Mouse (Mus musculus): Measurements from ENCODE around the gene Gm17304. TPM values are rescaled to one million over a fixed set of nuclear protein-coding genes. Genes with fewer than 3 reads are reported as not detected.

Gm17304 gene
- not detected in 2 replicates for polyA plus RNA-seq (2014; fragmentation: Nextera tagmentation; extraction: Ambion mirVana)

DNA sequence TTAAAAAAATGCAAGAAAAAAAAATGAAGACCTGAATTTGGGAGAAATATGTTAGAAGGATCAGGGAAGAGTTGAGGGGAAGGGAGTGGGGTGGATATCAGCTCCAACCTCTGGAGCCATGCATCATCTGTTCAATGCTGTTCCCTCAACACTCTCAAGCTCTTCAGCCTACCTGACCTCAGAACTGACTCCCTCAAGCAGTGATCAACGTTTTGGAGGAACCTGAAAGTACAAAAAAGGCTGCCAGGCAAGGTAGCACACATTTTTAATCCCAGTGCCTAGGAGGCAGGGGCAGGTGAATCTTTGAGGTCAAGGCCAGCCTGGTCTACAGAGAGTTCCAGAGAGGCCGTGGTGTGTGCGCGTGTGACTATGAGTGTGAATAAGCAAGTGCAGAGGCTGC is at the start of gene Gm17304:
Gene Gm17304, plus strand, starts transcription at position 301 of the 400 bp plus-strand sequence.
- DNase-seq (no peak), ATAC-seq (ENCODE audit: low FRiP score, low TSS enrichment) (no peak)
- Histone ChIP-seq H3K4me1 (ENCODE audit: control insufficient read depth, insufficient read depth, low read length) (no peaks in the 10 kb centered on the region), H3K27me3 (ENCODE audit: control insufficient read depth, insufficient read depth, low read length) (no peaks in the 10 kb centered on the region), H3K36me3 (ENCODE audit: control insufficient read depth, insufficient read depth, low read length) (no peaks in the 10 kb centered on the region), H3K9me3 (ENCODE audit: control insufficient read depth, low read length) (no peaks in the 10 kb centered on the region), H3K4me3 (replicated peaks; ENCODE audit: low read depth, low read length) (no peak within 1 kb of the TSS), H3K4me2 (ENCODE audit: low read length) (no peak within 1 kb of the TSS), H3K9ac (replicated peaks; ENCODE audit: low read length) (no peak within 1 kb of the TSS), H3K27ac (replicated peaks; ENCODE audit: low read depth, low read length) (no peak within 1 kb of the TSS)
- 97% methylated on average over 4 of the region's 4 CpGs for WGBS

DNA sequence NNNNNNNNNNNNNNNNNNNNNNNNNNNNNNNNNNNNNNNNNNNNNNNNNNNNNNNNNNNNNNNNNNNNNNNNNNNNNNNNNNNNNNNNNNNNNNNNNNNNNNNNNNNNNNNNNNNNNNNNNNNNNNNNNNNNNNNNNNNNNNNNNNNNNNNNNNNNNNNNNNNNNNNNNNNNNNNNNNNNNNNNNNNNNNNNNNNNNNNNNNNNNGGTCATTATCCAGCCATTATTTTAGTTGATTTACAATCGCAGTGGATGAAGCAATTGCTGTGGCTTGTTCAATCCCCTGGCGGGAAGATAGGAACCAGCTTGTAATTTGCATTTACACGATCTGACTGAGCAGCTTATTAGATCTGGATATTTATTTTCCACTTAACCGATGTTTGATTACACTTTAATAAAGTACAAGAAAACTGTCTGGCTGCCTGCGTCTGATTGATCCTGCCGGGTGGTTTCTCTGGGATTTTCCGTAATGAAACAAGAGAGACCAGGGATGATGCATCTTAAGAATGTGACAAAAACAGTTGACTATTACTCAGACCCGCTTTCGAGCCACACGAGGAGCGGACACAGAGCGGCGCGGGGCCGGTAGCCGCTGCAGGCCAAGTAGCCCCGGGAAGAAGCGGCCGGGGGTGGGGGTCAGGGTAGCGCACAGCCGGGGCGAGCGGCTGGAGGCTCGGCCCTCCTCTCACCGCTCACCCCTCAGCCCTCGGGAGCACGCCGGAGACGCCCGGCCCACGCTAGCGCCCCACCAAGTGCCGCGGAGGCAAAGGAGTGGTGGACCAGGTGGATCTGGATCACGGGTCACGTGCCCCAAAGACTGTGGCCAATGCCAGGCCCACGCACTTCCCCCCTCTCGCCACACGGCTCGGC is 48.0 kb upstream of the Gm17304 start:
- Histone ChIP-seq H3K27ac (replicated peaks; ENCODE audit: low read depth, low read length) (peak overlapping the region; percentile 78), H3K4me2 (ENCODE audit: low read length) (peak overlapping the region; percentile 70), H3K27me3 (ENCODE audit: control insufficient read depth, insufficient read depth, low read length) (peaks cover 63% of the 10 kb centered on the region), H3K36me3 (ENCODE audit: control insufficient read depth, insufficient read depth, low read length) (no peaks in the 10 kb centered on the region), H3K9ac (replicated peaks; ENCODE audit: low read length) (peak overlapping the region; percentile 47; the same call in 1 of the 2 replicates), H3K4me3 (replicated peaks; ENCODE audit: low read depth, low read length) (peak overlapping the region; percentile 31), H3K4me1 (ENCODE audit: control insufficient read depth, insufficient read depth, low read length) (peaks cover 52% of the 10 kb centered on the region), H3K9me3 (ENCODE audit: control insufficient read depth, low read length) (no peaks in the 10 kb centered on the region)
- ATAC-seq (ENCODE audit: low FRiP score, low TSS enrichment) (peak; percentile 32; the same call in 1 of the 2 replicates), DNase-seq (peak; percentile 69)
- WGBS, result 2% methylated on average over 40 of the region's 40 CpGs

DNA sequence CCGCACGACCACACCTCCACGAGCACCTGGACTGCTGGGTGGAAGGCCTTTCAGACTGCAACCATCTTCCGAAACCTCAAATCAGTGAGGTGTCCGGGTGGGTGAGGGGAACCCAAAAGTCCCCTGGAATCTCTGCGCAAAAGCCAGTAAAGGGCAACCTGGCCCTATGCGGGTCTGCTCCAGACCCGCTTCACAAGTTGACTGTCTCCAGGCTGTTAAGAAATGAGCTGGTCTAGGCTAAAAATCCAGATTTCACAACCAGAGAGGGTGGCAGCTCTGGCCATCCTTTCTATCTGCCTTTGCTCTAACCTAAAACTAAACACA is 47.4 kb upstream of the Gm17304 start:
- no peaks in the 10 kb centered on the region for H3K9me3 ChIP-seq (ENCODE audit: control insufficient read depth, low read length)
- DNase-seq (no peak), ATAC-seq (ENCODE audit: low FRiP score, low TSS enrichment) (no peak)
- peaks cover 57% of the 10 kb centered on the region for H3K4me1 ChIP-seq (ENCODE audit: control insufficient read depth, insufficient read depth, low read length)
- 21% methylated on average over 8 of the region's 8 CpGs for WGBS
- H3K27ac ChIP-seq (replicated peaks; ENCODE audit: low read depth, low read length), result peak overlapping the region; percentile 78
- H3K4me3 ChIP-seq (replicated peaks; ENCODE audit: low read depth, low read length), result peak overlapping the region; percentile 31
- peak overlapping the region; percentile 70 for H3K4me2 ChIP-seq (ENCODE audit: low read length)
- peaks cover 63% of the 10 kb centered on the region for H3K27me3 ChIP-seq (ENCODE audit: control insufficient read depth, insufficient read depth, low read length)
- peak overlapping the region; percentile 47; the same call in 1 of the 2 replicates for H3K9ac ChIP-seq (replicated peaks; ENCODE audit: low read length)
- no peaks in the 10 kb centered on the region for H3K36me3 ChIP-seq (ENCODE audit: control insufficient read depth, insufficient read depth, low read length)

DNA sequence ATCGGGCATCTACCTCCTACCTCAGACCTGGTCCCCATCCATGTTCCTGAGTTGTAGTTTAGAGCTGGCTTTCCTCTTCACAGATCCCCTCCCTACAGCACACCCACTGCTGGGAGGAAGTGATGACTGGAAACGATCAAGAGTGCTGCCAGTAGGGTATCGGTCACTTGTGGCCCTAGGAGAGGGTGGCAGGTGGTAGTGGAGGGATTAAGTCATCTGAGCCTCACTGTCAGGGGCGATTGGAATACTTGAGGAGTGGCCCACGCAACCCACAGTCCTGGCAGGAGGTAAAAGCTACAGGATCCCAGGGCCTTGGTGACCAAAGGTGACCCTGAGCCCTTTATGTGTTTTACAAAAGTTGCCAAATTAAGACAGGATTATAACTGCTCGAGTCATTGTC is 42.9 kb upstream of the Gm17304 start:
- 16% methylated on average over 6 of the region's 6 CpGs for WGBS
- H3K27ac ChIP-seq (replicated peaks; ENCODE audit: low read depth, low read length), result no peak overlapping the region
- H3K9ac ChIP-seq (replicated peaks; ENCODE audit: low read length), result no peak overlapping the region
- H3K4me3 ChIP-seq (replicated peaks; ENCODE audit: low read depth, low read length), result no peak overlapping the region
- peaks cover 56% of the 10 kb centered on the region for H3K27me3 ChIP-seq (ENCODE audit: control insufficient read depth, insufficient read depth, low read length)
- peaks cover 24% of the 10 kb centered on the region for H3K4me1 ChIP-seq (ENCODE audit: control insufficient read depth, insufficient read depth, low read length)
- ATAC-seq (ENCODE audit: low FRiP score, low TSS enrichment) (no peak), DNase-seq (no peak)
- H3K4me2 ChIP-seq (ENCODE audit: low read length), result no peak overlapping the region
- no peaks in the 10 kb centered on the region for H3K9me3 ChIP-seq (ENCODE audit: control insufficient read depth, low read length)
- H3K36me3 ChIP-seq (ENCODE audit: control insufficient read depth, insufficient read depth, low read length), result no peaks in the 10 kb centered on the region

DNA sequence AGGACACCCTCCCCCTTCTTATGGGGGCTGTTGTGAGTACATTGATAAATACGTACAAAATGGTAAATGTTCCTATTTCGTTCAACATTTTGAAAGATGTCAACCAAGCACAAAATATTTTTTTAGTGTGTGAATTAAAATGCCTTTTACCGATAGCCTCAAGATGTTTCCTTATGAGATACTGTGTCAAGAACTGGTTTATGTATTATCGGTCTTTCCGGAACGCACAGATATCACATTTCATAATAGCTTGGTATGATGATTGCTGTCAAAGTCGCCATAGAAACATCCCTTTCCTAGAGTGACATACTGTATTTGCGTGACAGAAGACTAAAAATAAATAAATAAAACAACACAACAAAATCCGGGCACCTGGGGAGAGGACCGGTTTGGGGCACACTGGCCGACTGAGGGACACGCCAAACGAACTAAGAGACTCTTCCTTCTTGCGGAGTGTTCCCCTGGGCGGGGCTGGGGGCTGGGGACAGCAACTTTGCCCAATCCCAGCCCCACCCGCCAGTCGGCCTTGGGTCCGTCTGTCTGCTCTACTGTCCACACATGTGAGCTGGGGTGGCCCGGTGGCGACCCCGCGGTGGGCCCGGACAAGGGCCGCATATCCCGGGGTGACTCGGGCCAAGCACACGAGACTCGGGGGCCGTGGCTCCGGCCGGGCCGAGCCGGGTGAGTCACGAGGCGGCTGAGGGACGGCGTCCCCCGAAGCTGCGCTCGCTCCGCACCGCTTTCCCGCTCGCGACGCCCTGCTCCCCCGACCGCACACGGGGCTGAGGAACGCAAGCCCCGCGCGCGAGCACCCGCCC is 34.9 kb upstream of the Gm17304 start:
- peak; percentile 37 for DNase-seq
- peaks cover 17% of the 10 kb centered on the region; the same call in 1 of the 2 replicates for H3K27me3 ChIP-seq (ENCODE audit: control insufficient read depth, insufficient read depth, low read length)
- H3K4me2 ChIP-seq (ENCODE audit: low read length), result peak overlapping the region; percentile 95
- H3K9ac ChIP-seq (replicated peaks; ENCODE audit: low read length), result peak overlapping the region; percentile 76
- ATAC-seq (ENCODE audit: low FRiP score, low TSS enrichment), result peak; percentile 72
- H3K27ac ChIP-seq (replicated peaks; ENCODE audit: low read depth, low read length), result peak overlapping the region; percentile 67
- WGBS, result 5% methylated on average over 55 of the region's 55 CpGs
- H3K4me1 ChIP-seq (ENCODE audit: control insufficient read depth, insufficient read depth, low read length), result no peaks in the 10 kb centered on the region
- no peaks in the 10 kb centered on the region for H3K9me3 ChIP-seq (ENCODE audit: control insufficient read depth, low read length)
- H3K36me3 ChIP-seq (ENCODE audit: control insufficient read depth, insufficient read depth, low read length), result no peaks in the 10 kb centered on the region
- H3K4me3 ChIP-seq (replicated peaks; ENCODE audit: low read depth, low read length), result peak overlapping the region; percentile 66

DNA sequence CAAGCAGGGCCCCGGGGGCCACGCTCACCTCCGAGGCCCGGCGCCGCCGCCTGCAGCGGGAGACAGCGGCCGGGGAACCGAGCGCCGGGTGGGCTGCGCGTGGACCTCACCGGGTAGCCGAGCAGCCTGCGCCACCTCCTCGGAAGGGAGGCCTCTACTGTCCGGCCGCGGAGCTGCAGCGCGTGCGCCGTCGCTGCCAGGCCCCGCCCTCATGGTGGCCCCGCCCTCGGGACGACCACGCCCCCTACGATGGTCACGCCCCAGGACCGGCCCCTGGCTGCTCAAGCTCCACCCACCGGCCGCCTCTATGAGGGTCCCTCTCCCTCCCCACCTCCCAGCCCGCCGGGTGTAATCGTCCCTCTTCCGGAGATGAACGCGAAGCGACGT is 34.3 kb upstream of the Gm17304 start:
- under 1% methylated on average over 45 of the region's 45 CpGs for WGBS
- peak; percentile 90 for DNase-seq
- no peaks in the 10 kb centered on the region for H3K4me1 ChIP-seq (ENCODE audit: control insufficient read depth, insufficient read depth, low read length)
- H3K9me3 ChIP-seq (ENCODE audit: control insufficient read depth, low read length), result no peaks in the 10 kb centered on the region
- ATAC-seq (ENCODE audit: low FRiP score, low TSS enrichment), result peak; percentile 92
- peak overlapping the region; percentile 67 for H3K27ac ChIP-seq (replicated peaks; ENCODE audit: low read depth, low read length)
- H3K27me3 ChIP-seq (ENCODE audit: control insufficient read depth, insufficient read depth, low read length), result peaks cover 17% of the 10 kb centered on the region; the same call in 1 of the 2 replicates
- H3K4me2 ChIP-seq (ENCODE audit: low read length), result peak overlapping the region; percentile 95
- H3K36me3 ChIP-seq (ENCODE audit: control insufficient read depth, insufficient read depth, low read length), result no peaks in the 10 kb centered on the region
- peak overlapping the region; percentile 76 for H3K9ac ChIP-seq (replicated peaks; ENCODE audit: low read length)
- peak overlapping the region; percentile 66 for H3K4me3 ChIP-seq (replicated peaks; ENCODE audit: low read depth, low read length)

DNA sequence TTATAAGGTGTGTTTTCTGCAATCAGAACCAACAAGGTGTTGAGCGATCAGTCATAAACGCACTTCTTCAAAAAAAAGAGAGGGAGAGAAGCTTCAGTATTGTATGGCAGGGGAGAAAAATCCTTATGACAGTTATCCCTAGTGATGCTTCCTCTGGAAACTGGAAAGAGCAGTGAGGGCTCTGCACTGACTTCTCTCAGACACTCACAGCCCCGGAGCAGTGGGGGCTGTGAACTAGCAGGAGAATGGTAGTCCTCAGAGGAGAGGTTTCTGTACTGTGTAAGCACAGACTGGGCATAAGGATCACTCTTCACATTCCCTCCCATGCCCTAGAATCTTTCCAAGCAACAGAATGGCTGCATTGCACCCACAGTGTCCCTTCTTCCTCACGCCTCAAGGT is 33.8 kb upstream of the Gm17304 start:
- Histone ChIP-seq H3K36me3 (ENCODE audit: control insufficient read depth, insufficient read depth, low read length) (no peaks in the 10 kb centered on the region), H3K4me3 (replicated peaks; ENCODE audit: low read depth, low read length) (peak overlapping the region; percentile 66; the same call in 1 of the 2 replicates), H3K9ac (replicated peaks; ENCODE audit: low read length) (peak overlapping the region; percentile 76; the same call in 1 of the 2 replicates), H3K27me3 (ENCODE audit: control insufficient read depth, insufficient read depth, low read length) (peaks cover 17% of the 10 kb centered on the region; the same call in 1 of the 2 replicates), H3K4me1 (ENCODE audit: control insufficient read depth, insufficient read depth, low read length) (no peaks in the 10 kb centered on the region), H3K4me2 (ENCODE audit: low read length) (peak overlapping the region; percentile 95), H3K9me3 (ENCODE audit: control insufficient read depth, low read length) (no peaks in the 10 kb centered on the region), H3K27ac (replicated peaks; ENCODE audit: low read depth, low read length) (no peak overlapping the region)
- WGBS, result 21% methylated on average over 4 of the region's 4 CpGs
- peak; percentile 21 for DNase-seq
- no peak; the same call in 1 of the 2 replicates for ATAC-seq (ENCODE audit: low FRiP score, low TSS enrichment)

DNA sequence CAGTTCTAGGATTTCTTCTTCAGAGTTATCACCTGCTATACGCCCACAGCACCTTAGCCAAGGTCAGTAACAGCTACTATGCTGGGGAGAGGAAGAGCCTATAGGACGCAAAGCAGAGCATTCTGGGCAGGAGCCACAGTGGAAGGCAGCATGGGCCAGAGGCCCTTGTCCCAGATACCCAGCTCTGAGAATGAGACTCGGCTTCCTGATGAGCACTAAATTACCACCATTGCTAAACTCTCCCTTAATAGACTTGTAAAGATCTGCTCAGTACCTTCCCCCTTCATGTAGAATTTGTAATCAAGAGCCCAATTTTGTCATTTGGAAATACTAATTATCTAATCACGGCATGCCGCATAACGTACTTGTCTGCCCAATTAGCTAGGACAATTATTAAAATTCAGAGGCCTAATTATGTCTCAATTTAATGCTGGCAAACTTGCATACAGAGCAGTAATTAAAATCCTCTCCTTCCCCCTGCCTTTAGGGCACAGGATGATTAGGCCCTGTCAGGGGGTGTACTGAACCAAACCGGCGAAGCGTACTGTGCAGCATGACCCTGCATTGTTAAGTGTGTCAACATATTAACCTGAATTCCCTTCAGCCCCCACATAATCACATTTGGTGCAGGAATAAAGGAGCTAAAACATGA is 31.5 kb upstream of the Gm17304 start:
- peaks cover 16% of the 10 kb centered on the region; the same call in 1 of the 2 replicates for H3K27me3 ChIP-seq (ENCODE audit: control insufficient read depth, insufficient read depth, low read length)

More for the DNA sequence above, 31.5 kb upstream of the Gm17304 start:
- DNase-seq, result peak; percentile 67
- Histone ChIP-seq H3K27ac (replicated peaks; ENCODE audit: low read depth, low read length) (no peak overlapping the region), H3K9me3 (ENCODE audit: control insufficient read depth, low read length) (no peaks in the 10 kb centered on the region), H3K4me1 (ENCODE audit: control insufficient read depth, insufficient read depth, low read length) (no peaks in the 10 kb centered on the region), H3K9ac (replicated peaks; ENCODE audit: low read length) (no peak overlapping the region), H3K36me3 (ENCODE audit: control insufficient read depth, insufficient read depth, low read length) (no peaks in the 10 kb centered on the region), H3K4me2 (ENCODE audit: low read length) (no peak overlapping the region), H3K4me3 (replicated peaks; ENCODE audit: low read depth, low read length) (no peak overlapping the region)
- WGBS, result 33% methylated on average over 9 of the region's 9 CpGs
- ATAC-seq (ENCODE audit: low FRiP score, low TSS enrichment), result no peak

Measured in midbrain, embryonic 14.5 days (tissue).